Mouse (Mus musculus) bone marrow, adult 2 months (tissue): ENCODE measurements around the gene Ptprm. TPM values are rescaled to one million over a fixed set of nuclear protein-coding genes. Genes with fewer than 3 reads are reported as not detected.

Experiments used
- H3K27ac ChIP-seq: fragments of 200-500 bp; 2 replicates; pipeline ENCODE4 v1.5.1; 2012; ENCODE audit warnings: low read depth, mild to moderate bottlenecking, control low read depth, inconsistent platforms, low read length; ENCODE audit not compliant: control insufficient read depth, poor library complexity, insufficient read depth
- H3K4me1 ChIP-seq: fragments of 200-500 bp; 2 replicates; pipeline ENCODE4 v1.6.1; 2011; ENCODE audit warnings: low read length; ENCODE audit not compliant: control insufficient read depth, insufficient read depth
- H3K4me3 ChIP-seq: fragments of 200-500 bp; replicated peaks from 2 replicates; pipeline ENCODE3; 2011; ENCODE audit warnings: mild to moderate bottlenecking, low read depth, low read length, control low read depth; ENCODE audit not compliant: control insufficient read depth
- CTCF ChIP-seq: fragments of 200-500 bp; IDR thresholded peaks from 2 replicates; pipeline ENCODE4 v1.5.1; 2011; ENCODE audit warnings: low read length, control low read depth; ENCODE audit not compliant: control insufficient read depth, insufficient read depth
- POLR2A ChIP-seq: fragments of 200-500 bp; IDR thresholded peaks from 2 replicates; pipeline ENCODE4 v1.6.1; 2011; ENCODE audit warnings: low read depth, mild to moderate bottlenecking, control low read depth, low read length, borderline replicate concordance; ENCODE audit not compliant: control insufficient read depth
- WGBS: fragments of 180-500 bp; shearing (Covaris S2); methylation state at CpG from one replicate; pipeline ENCODE4 v1.1.7; 2018; 5-methylcytosine and 5-hydroxymethylcytosine counted together
- polyA plus RNA-seq: library from polyadenylated mRNA; stranded (reverse); fragments of >200 nt; gene quantifications from 2 replicates; pipeline ENCODE4 v1.2.4, GENCODE M21; 2011; ENCODE audit warnings: low replicate concordance; ENCODE audit not compliant: missing spikeins, insufficient read depth, insufficient read length

Gene Ptprm
- polyA plus RNA-seq, 1 experiment = 4.0 TPM

- no peak for TF ChIP-seq POLR2A
- TF ChIP-seq CTCF = no peak
- Histone ChIP-seq H3K4me3 (no peak overlapping the region), H3K4me1 (no peaks in the 10 kb centered on the region), H3K27ac (no peak overlapping the region)
- 88% methylated on average over 9 of the region's 9 CpGs for WGBS
Observed at GRCm38 (mm10) chr17:66720992-66721351, 633.3 kb downstream of the Ptprm start.

GRCm38 (mm10) chr17:66720200-66720991 is 633.9 kb downstream of the Ptprm start:
- TF ChIP-seq CTCF = no peak
- TF ChIP-seq POLR2A = no peak
- H3K4me3 ChIP-seq = no peak overlapping the region
- no peak overlapping the region for H3K27ac ChIP-seq
- WGBS = 75% methylated on average over 11 of the region's 11 CpGs
- H3K4me1 ChIP-seq = no peaks in the 10 kb centered on the region

GRCm38 (mm10) chr17:66712456-66713205 is 641.6 kb downstream of the Ptprm start:
- H3K4me3 ChIP-seq = no peak overlapping the region
- peaks cover 6% of the 10 kb centered on the region; the same call in 1 of the 2 replicates for H3K4me1 ChIP-seq
- TF ChIP-seq CTCF (no peak), POLR2A (no peak)
- no peak overlapping the region for H3K27ac ChIP-seq
- WGBS = 80% methylated on average over 9 of the region's 9 CpGs

GRCm38 (mm10) chr17:66711221-66712016 is 642.8 kb downstream of the Ptprm start:
- H3K27ac ChIP-seq = peak overlapping the region; percentile 85
- TF ChIP-seq CTCF (no peak), POLR2A (no peak)
- H3K4me1 ChIP-seq = peaks cover 6% of the 10 kb centered on the region; the same call in 1 of the 2 replicates
- no peak overlapping the region for H3K4me3 ChIP-seq
- WGBS = 46% methylated on average over 6 of the region's 6 CpGs

GRCm38 (mm10) chr17:66710568-66710967 is 643.7 kb downstream of the Ptprm start:
- peak overlapping the region; percentile 85 for H3K27ac ChIP-seq
- WGBS = 3% methylated on average over 4 of the region's 4 CpGs

GRCm38 (mm10) chr17:66708748-66709147 is 645.5 kb downstream of the Ptprm start:
- Histone ChIP-seq H3K4me3 (no peak overlapping the region), H3K27ac (no peak overlapping the region), H3K4me1 (peaks cover 6% of the 10 kb centered on the region; the same call in 1 of the 2 replicates)
- 88% methylated on average over 4 of the region's 4 CpGs for WGBS
- TF ChIP-seq POLR2A (no peak), CTCF (no peak)

More at GRCm38 (mm10) chr17:66710568-66710967, 643.7 kb downstream of the Ptprm start:
- peaks cover 6% of the 10 kb centered on the region; the same call in 1 of the 2 replicates for H3K4me1 ChIP-seq
- no peak overlapping the region for H3K4me3 ChIP-seq
- no peak for TF ChIP-seq POLR2A
- TF ChIP-seq CTCF = no peak

- TF ChIP-seq POLR2A = no peak
- TF ChIP-seq CTCF = no peak
- H3K27ac ChIP-seq = no peak overlapping the region
- 80% methylated on average over 8 of the region's 8 CpGs for WGBS
- no peak overlapping the region for H3K4me3 ChIP-seq
- H3K4me1 ChIP-seq = peaks cover 6% of the 10 kb centered on the region; the same call in 1 of the 2 replicates
Observed at GRCm38 (mm10) chr17:66707684-66708083, 646.6 kb downstream of the Ptprm start.
